Mouse (Mus musculus): ENCODE results near the gene Mcpt4. TPM values are rescaled to one million over a fixed set of nuclear protein-coding genes. Genes with fewer than 3 reads are reported as not detected.
"Not testable (repeated sequence)": the region's sequence is repeated elsewhere in the genome, so short reads cannot be mapped to it uniquely, and the experiment has no call there.

Gene Mcpt4
- polyA plus RNA-seq, 1 experiment from 2014 or later: not detected

DNA sequence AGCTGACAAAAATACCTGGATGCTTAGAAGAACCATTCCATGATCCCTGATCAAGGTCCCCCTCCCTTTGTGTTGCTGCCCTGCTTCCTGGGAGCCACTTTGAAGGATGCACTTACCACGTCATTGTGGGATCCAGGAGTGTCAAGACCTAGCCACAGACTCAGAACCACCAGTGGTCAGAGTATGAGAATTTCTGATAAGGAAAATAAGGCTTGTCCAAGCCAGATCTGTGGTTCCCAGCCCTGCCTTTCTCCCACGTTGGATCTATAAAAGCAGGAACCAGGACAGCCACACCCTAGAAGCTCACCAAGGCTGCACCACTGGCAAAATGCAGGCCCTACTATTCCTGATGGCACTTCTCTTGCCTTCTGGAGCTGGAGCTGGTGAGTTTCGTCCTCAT, 44.4 kb downstream of the Mcpt4 start, which contains the start of gene Mcpt1:
TSS of gene Mcpt1 (plus strand) at position 301 of the 400 bp plus-strand sequence.
- not testable (repeated sequence) for H3K36me3 ChIP-seq (ENCODE audit: control insufficient read depth, insufficient read depth, low read length); H3K27ac ChIP-seq (ENCODE audit: low read depth, low read length); H3K27me3 ChIP-seq (ENCODE audit: control insufficient read depth, insufficient read depth, low read length); ATAC-seq (ENCODE audit: low read depth); H3K4me2 ChIP-seq (ENCODE audit: low read depth, low read length); H3K4me1 ChIP-seq (ENCODE audit: control insufficient read depth, insufficient read depth, low read length); H3K9me3 ChIP-seq (ENCODE audit: control insufficient read depth, low read length); H3K4me3 ChIP-seq (ENCODE audit: low read depth, low read length); H3K9ac ChIP-seq (replicated peaks; ENCODE audit: low read depth, low read length)
- WGBS: 87% methylated on average over 3 of the region's 3 CpGs

DNA sequence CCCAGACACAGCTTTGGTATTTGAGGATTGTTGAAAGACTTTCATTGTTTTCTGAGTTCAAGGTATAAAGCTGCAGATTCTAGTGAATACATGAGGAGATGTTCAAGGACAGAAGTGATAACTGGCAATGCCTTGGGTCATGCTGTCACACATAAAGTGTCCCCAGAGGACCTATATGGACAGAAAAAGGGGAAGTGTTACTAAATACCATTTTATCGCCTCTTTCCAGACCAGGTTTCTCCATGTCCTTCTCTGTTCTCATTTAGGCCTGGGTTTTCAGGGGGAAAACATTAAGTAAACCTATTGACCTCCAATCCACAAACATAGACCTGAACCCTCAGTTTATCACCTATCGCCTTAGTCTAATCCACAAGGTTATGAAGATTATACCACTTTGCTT, 48.2 kb downstream of the Mcpt4 start:
- Histone ChIP-seq H3K27ac (ENCODE audit: low read depth, low read length) (no peak overlapping the region), H3K4me3 (ENCODE audit: low read depth, low read length) (no peak overlapping the region), H3K9ac (replicated peaks; ENCODE audit: low read depth, low read length) (no peak overlapping the region), H3K36me3 (ENCODE audit: control insufficient read depth, insufficient read depth, low read length) (no peaks in the 10 kb centered on the region), H3K9me3 (ENCODE audit: control insufficient read depth, low read length) (no peaks in the 10 kb centered on the region), H3K27me3 (ENCODE audit: control insufficient read depth, insufficient read depth, low read length) (no peaks in the 10 kb centered on the region), H3K4me1 (ENCODE audit: control insufficient read depth, insufficient read depth, low read length) (no peaks in the 10 kb centered on the region), H3K4me2 (ENCODE audit: low read depth, low read length) (no peak overlapping the region)
- 96% methylated on average over 2 of the region's 2 CpGs for WGBS
- ATAC-seq (ENCODE audit: low read depth): no peak

DNA sequence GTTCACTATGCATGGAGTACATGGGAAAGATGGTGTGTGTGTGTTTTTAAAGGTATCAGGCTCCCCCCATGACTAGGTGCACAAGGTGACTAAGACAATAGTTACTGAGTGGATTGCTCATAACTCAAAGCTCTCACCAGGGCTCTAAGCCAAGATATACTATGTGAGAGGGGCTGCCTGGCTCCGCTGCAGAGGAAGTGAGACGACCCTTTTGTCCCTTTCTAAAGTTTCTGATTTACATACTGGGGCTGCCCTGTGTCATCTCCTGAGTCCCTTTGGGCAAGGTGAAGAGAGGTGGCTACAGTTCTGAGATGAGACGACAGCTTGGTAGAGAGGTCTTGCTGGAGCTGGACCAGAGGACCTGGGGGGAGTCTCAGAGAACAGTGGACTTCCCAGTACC, 49.0 kb downstream of the Mcpt4 start:
- no peaks in the 10 kb centered on the region for H3K27me3 ChIP-seq (ENCODE audit: control insufficient read depth, insufficient read depth, low read length)
- H3K36me3 ChIP-seq (ENCODE audit: control insufficient read depth, insufficient read depth, low read length): no peaks in the 10 kb centered on the region
- no peak overlapping the region for H3K4me2 ChIP-seq (ENCODE audit: low read depth, low read length)
- no peak overlapping the region for H3K4me3 ChIP-seq (ENCODE audit: low read depth, low read length)
- WGBS: 73% methylated on average over 3 of the region's 3 CpGs
- ATAC-seq (ENCODE audit: low read depth): no peak
- H3K27ac ChIP-seq (ENCODE audit: low read depth, low read length): no peak overlapping the region
- no peak overlapping the region for H3K9ac ChIP-seq (replicated peaks; ENCODE audit: low read depth, low read length)
- H3K9me3 ChIP-seq (ENCODE audit: control insufficient read depth, low read length): no peaks in the 10 kb centered on the region
- H3K4me1 ChIP-seq (ENCODE audit: control insufficient read depth, insufficient read depth, low read length): no peaks in the 10 kb centered on the region

Small RNA genes within 50 kb of the gene (microRNA-seq; reads per million reads assigned to microRNA genes)
- not detected for gene Mir6949

Other genes starting within 250 kb of the Mcpt4 start
- gene Nfatc4, start 239.2 kb downstream of the Mcpt4 start, polyA plus RNA-seq (2014; fragmentation: Nextera tagmentation; extraction: Ambion mirVana): 5.5 and 10.4 TPM in 2 replicates
- 5.8 and 10.2 TPM in 2 replicates for gene Nynrin, start 208.3 kb downstream of the Mcpt4 start, polyA plus RNA-seq (2014; fragmentation: Nextera tagmentation; extraction: Ambion mirVana)
- gene Cbln3, start 177.9 kb downstream of the Mcpt4 start, polyA plus RNA-seq (2014; fragmentation: Nextera tagmentation; extraction: Ambion mirVana): 0.24 and 0.91 TPM in 2 replicates
- gene Khnyn, start 177.4 kb downstream of the Mcpt4 start, polyA plus RNA-seq (2014; fragmentation: Nextera tagmentation; extraction: Ambion mirVana): 5.9 and 7.3 TPM in 2 replicates
- 138 and 163 TPM in 2 replicates for gene Sdr39u1, start 162.0 kb downstream of the Mcpt4 start, polyA plus RNA-seq (2014; fragmentation: Nextera tagmentation; extraction: Ambion mirVana)
- gene Cma1, start 117.6 kb downstream of the Mcpt4 start, polyA plus RNA-seq (2014; fragmentation: Nextera tagmentation; extraction: Ambion mirVana): not detected in 2 replicates
- gene Cma2, start 111.3 kb downstream of the Mcpt4 start, polyA plus RNA-seq (2014; fragmentation: Nextera tagmentation; extraction: Ambion mirVana): not detected in 2 replicates
- not detected in 2 replicates for gene Mcpt1, start 44.3 kb downstream of the Mcpt4 start, polyA plus RNA-seq (2014; fragmentation: Nextera tagmentation; extraction: Ambion mirVana)
- gene Mcpt9, start 31.8 kb downstream of the Mcpt4 start, polyA plus RNA-seq (2014; fragmentation: Nextera tagmentation; extraction: Ambion mirVana): not detected in 2 replicates
- not detected in 2 replicates for gene Mcpt2, start 20.3 kb downstream of the Mcpt4 start, polyA plus RNA-seq (2014; fragmentation: Nextera tagmentation; extraction: Ambion mirVana)
- gene Mcpt8, start 23.0 kb upstream of the Mcpt4 start, polyA plus RNA-seq (2014; fragmentation: Nextera tagmentation; extraction: Ambion mirVana): not detected in 2 replicates
- 0.45 TPM in 1 of 2 replicates, not detected in the other for gene Ctsg, start 40.3 kb upstream of the Mcpt4 start, polyA plus RNA-seq (2014; fragmentation: Nextera tagmentation; extraction: Ambion mirVana)
- gene Gzme, start 58.3 kb upstream of the Mcpt4 start, polyA plus RNA-seq (2014; fragmentation: Nextera tagmentation; extraction: Ambion mirVana): not detected in 2 replicates
- gene Gzmd, start 70.3 kb upstream of the Mcpt4 start, polyA plus RNA-seq (2014; fragmentation: Nextera tagmentation; extraction: Ambion mirVana): not detected in 2 replicates
- not detected in 2 replicates for gene Gzmg, start 97.3 kb upstream of the Mcpt4 start, polyA plus RNA-seq (2014; fragmentation: Nextera tagmentation; extraction: Ambion mirVana)
- gene Gzmn, start 112.3 kb upstream of the Mcpt4 start, polyA plus RNA-seq (2014; fragmentation: Nextera tagmentation; extraction: Ambion mirVana): not detected in 2 replicates
- gene Gzmf, start 149.1 kb upstream of the Mcpt4 start, polyA plus RNA-seq (2014; fragmentation: Nextera tagmentation; extraction: Ambion mirVana): not detected in 2 replicates
- gene Gzmc, start 172.3 kb upstream of the Mcpt4 start, polyA plus RNA-seq (2014; fragmentation: Nextera tagmentation; extraction: Ambion mirVana): not detected in 2 replicates
- not detected in 2 replicates for gene Gzmb, start 199.9 kb upstream of the Mcpt4 start, polyA plus RNA-seq (2014; fragmentation: Nextera tagmentation; extraction: Ambion mirVana)